Mouse (Mus musculus): ENCODE results near the gene Siah2.

DNA sequence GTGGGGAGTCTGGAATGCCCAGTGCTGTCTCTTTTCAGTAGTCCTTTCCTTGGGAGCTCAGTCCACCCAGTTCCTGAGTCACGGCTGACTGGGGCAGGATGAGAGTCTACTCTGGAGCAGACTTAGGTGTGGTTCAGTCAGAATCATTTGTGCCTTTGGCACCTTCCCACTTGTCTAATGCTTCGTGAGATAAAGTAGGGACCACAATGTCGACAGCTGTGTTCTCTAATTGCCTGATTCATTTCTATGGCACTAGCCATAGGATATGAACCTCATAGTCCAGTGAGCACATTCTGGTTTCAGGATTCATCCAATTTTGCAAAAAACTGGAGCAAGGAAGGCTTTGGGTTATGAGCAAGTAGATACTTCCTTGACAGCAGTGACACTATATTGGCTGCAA is 34.2 kb upstream of the Siah2 start:
- TF ChIP-seq CTCF (conservative IDR thresholded peaks at IDR 0.05; ENCODE audit: low read length) (no peak), NANOG (IDR thresholded peaks at IDR 0.05; ENCODE audit: borderline replicate concordance, low read length) (no peak)
